Mouse (Mus musculus) urinary bladder, adult 2 months (tissue): ENCODE data around the gene Ampd3. TPM values are rescaled to one million over a fixed set of nuclear protein-coding genes. Genes with fewer than 3 reads are reported as not detected.
A peak's percentile ranks its signal among the peaks of the same experiment; 100 is the strongest.

Experiments
- DNase-seq: peaks from one replicate; pipeline ENCODE4 v3.0.0; 2022; ENCODE audit warnings: low spot score
- polyA plus RNA-seq: library from polyadenylated mRNA; depleted of rRNA; stranded (reverse); fragments of >200 nt; gene quantifications from 2 replicates; pipeline ENCODE4 v1.2.3, GENCODE M21; 2012; rRNA removed

The Ampd3 gene
- polyA plus RNA-seq, 1 experiment, result 19.9 TPM

DNA sequence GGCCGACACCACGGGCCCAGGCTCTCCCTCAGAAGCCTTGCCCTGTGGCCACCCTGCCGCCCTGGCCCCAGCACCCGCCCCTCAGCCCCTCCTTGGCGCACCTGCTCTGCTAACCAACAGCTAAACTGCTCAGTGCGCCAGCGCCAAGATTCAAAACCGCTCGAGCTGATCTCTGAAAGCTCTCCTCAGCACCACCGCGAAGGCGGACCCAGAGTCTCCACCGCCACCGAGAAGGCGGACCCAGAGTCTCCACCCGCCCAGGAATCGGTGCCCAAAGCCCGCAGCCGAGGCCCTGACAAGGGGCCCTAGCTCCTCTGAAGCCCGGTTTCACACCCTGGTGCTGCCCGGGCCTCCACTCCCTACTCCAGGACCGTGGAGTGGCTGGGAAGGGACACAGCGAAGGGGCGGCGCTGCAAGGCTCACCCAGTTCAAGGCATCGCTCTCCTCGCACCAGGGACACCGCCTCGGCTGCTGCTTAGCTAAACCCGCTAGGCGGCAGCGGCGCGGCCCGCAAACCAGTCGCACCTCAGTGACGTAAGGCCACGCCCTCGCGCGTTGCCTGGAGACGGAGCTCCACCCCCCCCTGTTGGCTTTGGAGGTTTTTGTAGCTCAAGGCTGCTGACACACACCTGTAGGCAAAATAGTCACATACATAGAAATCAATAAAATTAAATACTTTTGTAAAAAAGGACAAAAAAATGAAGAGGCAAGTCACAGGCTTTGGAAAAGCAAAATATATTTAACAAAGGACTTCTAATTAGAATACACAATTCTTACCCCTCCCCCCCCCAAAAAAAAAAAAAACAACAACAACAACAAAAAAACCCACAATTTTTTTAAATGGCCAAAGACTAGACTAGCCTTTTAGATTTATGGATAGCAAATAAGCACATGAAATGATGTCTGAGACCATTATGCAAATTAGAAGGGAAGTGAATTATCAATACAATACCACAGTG is 76.2 kb downstream of the Ampd3 start, which contains the start of gene Rnf141:
Rnf141 (minus strand) TSS at position 542 of the 959 bp plus-strand sequence.
- peak; percentile 84 for DNase-seq

DNA sequence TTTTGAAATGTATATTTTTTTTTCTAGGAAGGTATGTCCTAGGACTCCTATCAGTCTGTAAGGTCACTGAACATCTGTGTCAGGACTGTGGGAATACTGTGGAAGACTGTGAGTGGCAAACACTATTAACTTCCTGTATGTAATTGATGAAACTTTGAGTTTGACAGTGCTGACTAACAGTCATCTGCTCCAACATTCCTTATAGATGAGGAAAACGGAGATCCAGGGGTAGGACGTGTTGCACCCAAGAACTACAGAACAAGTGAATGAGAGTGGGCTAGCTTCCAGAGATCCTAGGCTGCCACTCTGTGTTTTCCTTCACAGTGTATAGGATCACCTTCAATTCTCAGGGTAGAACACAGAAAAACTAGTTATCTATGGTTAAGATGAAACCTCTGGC is 79.3 kb downstream of the Ampd3 start:
- DNase-seq, result no peak

DNA sequence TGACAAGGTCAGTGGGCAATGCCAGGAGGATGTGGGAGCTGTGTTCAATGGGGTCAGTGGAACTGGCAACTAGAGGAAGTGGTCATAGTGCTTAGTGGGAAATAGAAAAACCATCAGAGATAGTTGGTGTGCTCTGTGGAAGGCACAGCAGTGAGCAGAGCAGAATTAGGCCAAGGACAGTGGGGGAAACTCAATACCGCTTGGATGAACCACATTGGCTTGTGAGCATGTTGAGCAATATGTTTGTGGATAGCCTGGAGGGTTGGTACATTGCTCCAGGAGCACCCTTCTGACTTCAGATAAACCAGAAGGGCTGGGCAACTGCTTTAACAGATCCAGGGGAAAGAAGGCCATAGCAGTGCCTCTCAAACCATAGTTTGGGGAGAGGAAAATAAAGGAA is 80.4 kb downstream of the Ampd3 start:
- DNase-seq, result no peak

DNA sequence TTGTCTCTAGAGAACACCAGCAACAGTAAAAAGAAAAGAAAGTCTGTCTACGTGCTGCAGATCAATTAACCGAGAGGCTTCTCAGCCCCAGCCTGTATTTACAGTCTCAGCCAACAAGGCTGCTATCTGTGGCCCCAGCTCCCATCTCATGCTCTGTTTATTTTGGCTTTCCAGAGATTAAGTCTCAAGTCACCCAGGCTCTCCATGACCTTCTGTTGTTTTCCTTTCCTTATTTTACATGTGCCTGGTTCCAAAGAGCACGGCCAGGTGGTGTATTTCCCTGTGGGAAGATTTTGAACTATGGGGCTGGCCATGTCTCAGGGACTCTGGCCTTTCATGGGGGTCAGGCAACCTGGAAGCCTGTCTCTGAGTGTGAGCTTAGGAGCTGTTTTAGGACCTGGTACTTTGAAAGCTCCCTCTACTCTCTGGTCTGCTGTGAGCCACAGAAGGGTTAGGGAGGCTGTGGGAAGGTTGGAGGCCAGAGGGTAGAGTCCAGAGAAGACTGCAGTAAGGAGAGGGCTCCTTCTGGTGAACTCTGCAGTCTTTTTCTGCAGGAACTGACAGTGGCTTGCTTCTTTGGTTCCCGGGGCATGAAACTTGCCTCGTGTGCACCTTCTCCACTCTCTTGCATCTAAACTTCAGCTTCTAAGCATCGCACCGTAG is 83.7 kb downstream of the Ampd3 start:
- no peak for DNase-seq

DNA sequence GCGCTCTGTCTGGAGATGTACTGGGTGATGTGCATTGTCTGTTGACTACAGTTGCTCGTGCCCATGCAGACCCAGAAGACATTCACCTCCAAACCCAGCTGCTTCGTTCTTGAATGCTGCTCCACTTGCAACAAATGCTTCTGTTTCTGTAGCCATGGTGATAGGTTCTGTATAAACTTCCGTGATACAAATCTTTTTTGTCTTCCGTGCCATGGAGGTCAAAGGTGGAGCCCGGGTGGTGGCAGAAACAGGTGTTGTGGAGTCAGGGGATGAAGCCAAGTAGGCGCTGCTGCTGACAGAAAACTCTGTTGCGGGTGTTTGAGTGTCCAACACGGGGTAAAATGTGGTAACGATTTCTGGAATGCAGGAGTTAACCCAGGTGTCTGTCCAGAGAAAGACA is 85.6 kb downstream of the Ampd3 start:
- no peak for DNase-seq

DNA sequence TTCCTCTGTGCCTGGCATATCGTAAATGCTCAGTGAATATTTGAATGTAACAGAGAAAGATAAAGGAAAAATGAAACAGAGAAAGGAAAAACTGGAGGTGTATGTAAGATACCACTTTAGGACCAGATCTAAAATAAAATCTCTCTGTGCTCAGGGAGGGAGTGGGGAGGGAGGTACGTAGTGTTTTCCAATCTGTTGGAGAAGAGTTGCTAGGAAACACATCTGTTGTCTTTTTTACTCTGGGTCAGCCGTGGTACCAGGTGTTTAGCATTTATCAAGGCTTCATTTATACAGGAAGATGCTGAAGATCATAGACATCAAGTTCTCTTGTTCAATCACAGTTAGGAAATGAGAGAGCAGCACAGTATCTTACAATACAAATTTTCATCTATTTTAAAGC is 86.5 kb downstream of the Ampd3 start:
- DNase-seq, result no peak

DNA sequence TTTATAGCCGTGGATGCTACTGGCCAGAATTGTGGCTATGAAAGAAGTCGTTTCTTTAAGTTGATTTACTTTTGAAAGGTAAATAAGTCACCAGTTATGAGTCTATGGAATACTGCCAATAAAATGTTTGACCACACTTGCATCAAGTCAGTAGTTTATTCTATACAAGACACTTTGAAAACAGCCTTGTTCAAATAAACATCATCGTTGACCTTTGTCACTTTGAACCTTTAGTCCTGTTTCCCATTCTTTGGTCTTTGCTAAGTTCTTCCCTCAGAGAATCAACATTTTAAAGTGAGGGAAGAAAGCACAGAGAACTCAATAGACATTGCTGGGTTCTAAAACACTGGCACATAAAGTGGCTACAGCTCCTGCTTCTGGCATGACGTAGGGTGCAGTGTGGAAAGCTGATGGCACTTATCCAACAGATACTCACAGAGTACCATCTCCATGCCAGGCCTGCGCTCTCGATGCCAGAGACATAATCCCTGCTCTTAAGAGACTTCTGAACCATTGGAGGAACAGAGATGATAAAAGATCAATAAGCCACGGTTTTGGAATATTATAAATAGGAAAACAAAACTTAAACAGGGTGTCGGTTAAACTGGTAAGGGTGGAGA is 87.0 kb downstream of the Ampd3 start:
- no peak for DNase-seq

DNA sequence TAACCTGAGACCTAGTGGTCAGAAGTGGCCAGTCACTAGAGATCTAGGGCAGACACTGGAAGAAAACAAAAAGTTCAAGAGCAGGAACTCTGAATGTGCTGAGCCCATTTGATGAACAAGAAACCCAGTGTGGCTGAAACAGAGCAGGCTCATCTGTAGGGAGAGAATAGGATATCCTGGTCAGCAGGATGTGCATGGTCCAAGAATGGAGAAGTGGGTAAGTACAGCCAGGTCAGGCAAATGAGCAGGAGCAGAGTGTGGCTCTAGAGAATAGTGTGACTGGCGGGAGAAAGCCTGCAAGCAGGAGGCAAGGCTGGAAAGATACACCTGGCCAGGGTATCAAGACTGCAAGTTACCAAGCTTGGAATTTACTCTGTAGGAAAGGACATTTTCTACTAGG is 87.6 kb downstream of the Ampd3 start:
- no peak for DNase-seq

DNA sequence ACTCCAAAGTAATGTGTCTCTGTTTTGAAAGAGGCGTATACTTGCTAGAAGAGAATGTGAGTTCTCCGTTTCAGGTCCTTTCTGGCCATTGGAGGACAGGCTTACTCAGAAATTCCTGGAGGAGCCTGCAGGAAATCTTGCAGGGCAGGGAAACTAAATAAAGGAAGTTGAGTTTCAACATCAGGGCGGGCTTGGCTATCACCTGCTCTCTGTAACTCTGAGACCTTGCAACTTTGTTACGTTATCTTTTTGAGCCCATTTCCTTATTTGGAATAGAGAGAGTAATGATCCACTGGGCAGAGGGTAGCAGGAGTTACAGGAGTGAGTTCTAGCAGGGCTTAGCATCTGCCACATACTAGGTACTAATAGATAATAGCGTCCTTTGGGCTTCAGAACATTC is 92.1 kb downstream of the Ampd3 start:
- DNase-seq, result no peak

Other genes starting within 250 kb of the Ampd3 start
- gene Sbf2, start 153.3 kb upstream of the Ampd3 start, polyA plus RNA-seq, result 30.0 and 33.0 TPM in 2 replicates
- gene Adm, start 140.5 kb upstream of the Ampd3 start, polyA plus RNA-seq, result 17.4 and 19.3 TPM in 2 replicates
- gene Rnf141, start 76.3 kb downstream of the Ampd3 start, polyA plus RNA-seq, result 32.1 and 34.0 TPM in 2 replicates
- 23.2 and 32.3 TPM in 2 replicates for gene Lyve1, start 95.0 kb downstream of the Ampd3 start, polyA plus RNA-seq
- 109 and 197 TPM in 2 replicates for gene Mrvi1, start 214.3 kb downstream of the Ampd3 start, polyA plus RNA-seq